Comparison of ENCODE assay signal across 29 mouse cellular contexts in genomic region chr14:76515620-76516019, GRCm38 (mm10). TPM values are rescaled to one million over a fixed set of nuclear protein-coding genes. Genes with fewer than 3 reads are reported as not detected.
A peak's percentile ranks its signal among the peaks of the same experiment; 100 is the strongest.
DNase-seq lines count a peak whose midpoint lies in the region; ATAC-seq and TF ChIP-seq lines count a peak whose summit lies in the region.
"Had no signal": no experiment of that assay in that cellular context is flagged by ENCODE, and none has a peak within 500 bp of the region (broad histone marks: within the 10 kb centered on the region; RNA-seq: fewer than 3 reads in every experiment).

No protein-coding gene starts in this region.

- H3K36me3 ChIP-seq in heart, embryonic 10.5 days: no peaks in the 10 kb centered on the region
- no peaks in the 10 kb centered on the region for H3K36me3 ChIP-seq in heart, embryonic 15.5 days
- peaks cover 27% of the 10 kb centered on the region for H3K36me3 ChIP-seq in E14TG2a.4 (ENCODE audit: insufficient read depth, low read length)
- H3K36me3 ChIP-seq: forebrain, embryonic 15.5 days; kidney, embryonic 15.5 days; liver, embryonic 13.5 days; neural tube, embryonic 12.5 days had no signal

- intact Hi-C loops in heart, postnatal 10 days (cut with DNase I): no loop called here

- no peaks in the 10 kb centered on the region for H3K27me3 ChIP-seq in heart, embryonic 10.5 days (ENCODE audit: insufficient read depth, poor library complexity, severe bottlenecking)
- H3K27me3 ChIP-seq in heart, embryonic 15.5 days: no peaks in the 10 kb centered on the region
- H3K27me3 ChIP-seq in E14TG2a.4 (ENCODE audit: insufficient read depth, low read length): no peaks in the 10 kb centered on the region
- H3K27me3 ChIP-seq: forebrain, embryonic 15.5 days; kidney, embryonic 15.5 days; liver, embryonic 13.5 days; neural tube, embryonic 12.5 days had no signal

- H3K4me3 ChIP-seq in heart, embryonic 10.5 days: peak overlapping the region; percentile 23
- no peak overlapping the region for H3K4me3 ChIP-seq in heart, embryonic 15.5 days
- peak overlapping the region; percentile 84 for H3K4me3 ChIP-seq in E14TG2a.4 (replicated peaks; ENCODE audit: low read length)
- H3K4me3 ChIP-seq: forebrain, embryonic 15.5 days; kidney, embryonic 15.5 days; left cerebral cortex, adult 2 months; liver, embryonic 13.5 days; myocyte; neural tube, embryonic 12.5 days had no signal

- TF ChIP-seq CTCF in E14TG2a.4 (conservative IDR thresholded peaks at IDR 0.05; ENCODE audit: low read length): no peak

- H3K4me2 ChIP-seq in heart, embryonic 15.5 days: peak overlapping the region; percentile 29; the same call in 1 of the 2 replicates
- H3K4me2 ChIP-seq: forebrain, embryonic 15.5 days; kidney, embryonic 15.5 days; liver, embryonic 13.5 days; midbrain, embryonic 11.5 days; neural tube, embryonic 12.5 days had no signal

- peak overlapping the region; percentile 77 for H3K27ac ChIP-seq in heart, embryonic 10.5 days
- H3K27ac ChIP-seq in heart, embryonic 15.5 days: no peak overlapping the region
- H3K27ac ChIP-seq: forebrain, embryonic 15.5 days; kidney, embryonic 15.5 days; left cerebral cortex, adult 2 months; liver, embryonic 13.5 days; neural tube, embryonic 12.5 days had no signal

- H3K9me3 ChIP-seq in heart, embryonic 10.5 days: no peaks in the 10 kb centered on the region
- H3K9me3 ChIP-seq in heart, embryonic 15.5 days (replicated peaks): no peaks in the 10 kb centered on the region
- H3K9me3 ChIP-seq in E14TG2a.4 (ENCODE audit: low read length): no peaks in the 10 kb centered on the region
- H3K9me3 ChIP-seq: forebrain, embryonic 15.5 days; kidney, embryonic 15.5 days; liver, embryonic 13.5 days; neural tube, embryonic 12.5 days had no signal

- ATAC-seq in heart, embryonic 15.5 days (replicated peaks; ENCODE audit: insufficient number of reproducible peaks, insufficient read depth, low FRiP score, low read depth): no peak
- ATAC-seq: forebrain, embryonic 15.5 days; hindbrain, embryonic 16.5 days had no signal

- 60% methylated on average over 7 of the region's 7 CpGs for WGBS in heart, embryonic 10.5 days
- 70% methylated on average over 7 of the region's 7 CpGs for WGBS in heart, embryonic 15.5 days

- DNase-seq in heart, embryonic 10.5 days (ENCODE audit: low spot score): no peak
- DNase-seq in heart, adult 8-10 months (ENCODE audit: low spot score): no peak
- DNase-seq in heart, postnatal 10 days: no peak
- peak; percentile 100 for DNase-seq in R1 (ENCODE audit: low read depth, low spot score)
- DNase-seq in urinary bladder, postnatal 14 days (ENCODE audit: low spot score): no peak
- no peak for DNase-seq in thymus, postnatal 4 days
- DNase-seq: adrenal gland, postnatal 25 days; cerebellum, adult 18-20 months; cerebellum, postnatal 14 days; gastrocnemius, postnatal 25 days; kidney, adult 18-20 months; kidney, postnatal 25 days; liver, embryonic 13.5 days; lung, adult 2 months; lung, postnatal 14 days; right cerebral cortex, adult 18-20 months; spleen, adult 18-20 months; thymus, postnatal 14 days had no signal

- H3K4me1 ChIP-seq in heart, embryonic 10.5 days: peaks cover 69% of the 10 kb centered on the region
- H3K4me1 ChIP-seq in heart, embryonic 15.5 days (replicated peaks): peaks cover 27% of the 10 kb centered on the region
- H3K4me1 ChIP-seq in E14TG2a.4 (replicated peaks; ENCODE audit: low read depth, low read length): peaks cover 87% of the 10 kb centered on the region

- no peak overlapping the region for H3K9ac ChIP-seq in heart, embryonic 15.5 days
- H3K9ac ChIP-seq: forebrain, embryonic 15.5 days; kidney, embryonic 15.5 days; liver, embryonic 13.5 days; neural tube, embryonic 12.5 days had no signal

RNA-seq across cellular contexts. Expression of gene Serp2, which starts 41.1 kb away (rescaled TPM):
- polyA plus RNA-seq in heart, embryonic 10.5 days (2016; fragmentation: Nextera tagmentation; extraction: Ambion mirVana): 25.3 and 27.0 TPM in 2 replicates
- 1 to 10 TPM in 1 of 4 experiments, under 1 TPM in 1, not detected in 2; 0.54 to 1.0 TPM for total RNA-seq in heart, adult 8-10 months (2022)
- polyA plus RNA-seq in heart, embryonic 15.5 days (2015; fragmentation: Nextera tagmentation; extraction: Ambion mirVana): 7.1 and 8.2 TPM in 2 replicates
- total RNA-seq in heart, postnatal 10 days (2021): 1 to 10 TPM in 1 of 2 experiments, under 1 TPM in 1; 0.37 to 1.8 TPM
- total RNA-seq: hematopoietic stem cell, adult 5-6 weeks; megakaryocyte progenitor cell, adult 5-6 weeks had no signal
